Mouse (Mus musculus): ENCODE measurements around the gene Ctsw.

- TF ChIP-seq GATA1 (IDR thresholded peaks at IDR 0.05; ENCODE audit: borderline replicate concordance, low read length), result no peak
- TF ChIP-seq CTCF (IDR thresholded peaks at IDR 0.05; ENCODE audit: low read depth, low read length), result no peak
- no peak for TF ChIP-seq POLR2AphosphoS5 (IDR thresholded peaks at IDR 0.05; ENCODE audit: insufficient replicate concordance, low read depth, low read length)
Observed at GRCm38 (mm10) chr19:5516906-5517505, 48.7 kb upstream of the Ctsw start.
